Mouse (Mus musculus): ENCODE results near the gene Tkt.

DNA sequence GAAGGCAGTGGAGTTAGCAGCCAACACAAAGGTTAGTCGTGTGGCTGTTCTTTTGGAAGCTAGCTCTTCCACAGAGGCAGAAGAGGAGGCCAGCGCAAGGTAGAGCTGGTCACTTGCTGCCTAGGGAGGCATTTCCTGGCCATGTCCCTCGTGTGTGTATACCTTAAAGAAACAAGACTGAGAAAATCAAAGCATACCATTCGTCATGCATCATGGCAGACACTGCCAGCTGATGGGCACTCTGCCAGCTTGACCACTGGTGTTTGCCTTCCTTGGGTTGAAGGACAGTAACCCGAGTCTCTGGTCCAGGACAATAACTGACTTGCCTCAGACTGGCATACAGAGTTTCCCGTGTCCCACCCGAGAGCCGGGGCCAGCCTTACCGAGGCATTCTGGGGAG is 22.1 kb downstream of the Tkt start:
- TF ChIP-seq EP300 (IDR thresholded peaks at IDR 0.05; ENCODE audit: low read depth) (no peak), CTCF (IDR thresholded peaks at IDR 0.05; ENCODE audit: low read depth) (no peak)
